Mouse (Mus musculus) hindbrain, postnatal 0 days (tissue): Measurements from ENCODE around the gene Specc1. TPM values are rescaled to one million over a fixed set of nuclear protein-coding genes. Genes with fewer than 3 reads are reported as not detected.

ENCODE experiments used
- ATAC-seq: fragments of 200-750 bp; cut with Nextera tagmentation; 2 replicates; pipeline ENCODE4 v1.8.0; 2017; ENCODE audit warnings: mild to moderate bottlenecking, moderate TSS enrichment, moderate library complexity
- DNase-seq: peaks from one replicate; pipeline ENCODE4 v3.0.0-alpha.2; 2015; ENCODE audit warnings: low spot score
- H3K27ac ChIP-seq: fragments of 300-500 bp; sonication (generic); 2 replicates; pipeline ENCODE4 v1.5.1; 2014; ENCODE audit warnings: mild to moderate bottlenecking
- H3K27me3 ChIP-seq: fragments of 300-500 bp; sonication (generic); 2 replicates; pipeline ENCODE4 v1.6.1; 2014; ENCODE audit warnings: low read length, mixed read lengths; ENCODE audit not compliant: insufficient read depth
- H3K36me3 ChIP-seq: fragments of 300-500 bp; sonication (generic); 2 replicates; pipeline ENCODE4 v1.6.1; 2014; ENCODE audit warnings: low read length, mixed read lengths; ENCODE audit not compliant: insufficient read depth
- H3K4me1 ChIP-seq: fragments of 300-500 bp; sonication (generic); 2 replicates; pipeline ENCODE4 v1.6.1; 2014; ENCODE audit warnings: antibody characterized with exemption, low read length, mixed read lengths; ENCODE audit not compliant: insufficient read depth
- H3K4me2 ChIP-seq: fragments of 300-500 bp; sonication (generic); 2 replicates; pipeline ENCODE4 v1.6.1; 2014; ENCODE audit warnings: low read depth, mild to moderate bottlenecking, low read length, moderate library complexity, mixed read lengths
- H3K4me3 ChIP-seq: fragments of 300-500 bp; sonication (generic); 2 replicates; pipeline ENCODE4 v1.5.1; 2014; ENCODE audit warnings: low read length
- H3K9ac ChIP-seq: fragments of 300-500 bp; sonication (generic); replicated peaks from 2 replicates; pipeline ENCODE4 v1.6.1; 2014; ENCODE audit warnings: mild to moderate bottlenecking, low read length, moderate library complexity, mixed read lengths
- H3K9me3 ChIP-seq: fragments of 300-500 bp; sonication (generic); 2 replicates; pipeline ENCODE4 v1.6.1; 2016; ENCODE audit warnings: low read length, mixed read lengths
- CTCF ChIP-seq: IDR thresholded peaks from 2 replicates; pipeline ENCODE4 v1.5.1; 2016; ENCODE audit warnings: antibody characterized with exemption, control low read depth, low read depth
- WGBS: fragments of 180-500 bp; shearing (Covaris S2); extraction: QIAGEN DNeasy Blood & Tissue Kit; methylation state at CpG from one replicate; pipeline ENCODE4 v1.1.7; 2014; 5-methylcytosine and 5-hydroxymethylcytosine counted together
- polyA plus RNA-seq: library from polyadenylated mRNA; unstranded; fragments of >200 nt; fragmentation: Nextera tagmentation; extraction: Ambion mirVana; gene quantifications from 2 replicates; pipeline ENCODE4 v1.2.1, GENCODE M21; 2015
- total RNA-seq: library from RNA; depleted of rRNA; stranded (reverse); fragments of >200 nt; gene quantifications from 2 replicates; pipeline ENCODE4 v1.2.3, GENCODE M21; 2014

Gene Specc1
- total and polyA plus RNA-seq, 2 experiments from 2014 or later = 20.7 to 34.0 TPM

DNA sequence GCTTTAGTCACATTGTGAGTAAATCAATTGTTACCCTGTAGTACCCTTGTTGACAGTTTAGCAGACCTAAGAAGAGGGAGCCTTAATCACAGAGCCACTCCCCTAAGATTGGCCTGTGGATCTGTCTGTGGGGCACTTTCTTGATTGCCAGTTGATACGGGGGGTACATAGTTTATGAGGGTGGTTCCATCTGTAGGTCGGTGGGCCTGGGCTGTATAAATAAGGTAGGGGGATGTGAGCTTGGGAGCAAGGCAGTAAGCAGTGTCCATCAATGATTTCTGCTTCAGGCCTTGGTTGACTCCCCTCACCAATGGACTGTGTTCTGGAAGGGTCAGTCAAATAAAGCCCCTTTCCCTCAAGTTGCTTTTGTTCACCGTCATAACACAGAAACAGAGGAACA lies 115.8 kb downstream of the Specc1 start:
- Histone ChIP-seq H3K27me3 (no peaks in the 10 kb centered on the region), H3K9ac (no peak overlapping the region), H3K4me2 (no peak overlapping the region), H3K9me3 (no peaks in the 10 kb centered on the region), H3K36me3 (no peaks in the 10 kb centered on the region), H3K4me3 (no peak overlapping the region), H3K27ac (no peak overlapping the region), H3K4me1 (no peaks in the 10 kb centered on the region)
- 89% methylated on average over 3 of the region's 3 CpGs for whole genome bisulfite sequencing
- ATAC-seq (no peak), DNase-seq (no peak)
- TF ChIP-seq CTCF = no peak

DNA sequence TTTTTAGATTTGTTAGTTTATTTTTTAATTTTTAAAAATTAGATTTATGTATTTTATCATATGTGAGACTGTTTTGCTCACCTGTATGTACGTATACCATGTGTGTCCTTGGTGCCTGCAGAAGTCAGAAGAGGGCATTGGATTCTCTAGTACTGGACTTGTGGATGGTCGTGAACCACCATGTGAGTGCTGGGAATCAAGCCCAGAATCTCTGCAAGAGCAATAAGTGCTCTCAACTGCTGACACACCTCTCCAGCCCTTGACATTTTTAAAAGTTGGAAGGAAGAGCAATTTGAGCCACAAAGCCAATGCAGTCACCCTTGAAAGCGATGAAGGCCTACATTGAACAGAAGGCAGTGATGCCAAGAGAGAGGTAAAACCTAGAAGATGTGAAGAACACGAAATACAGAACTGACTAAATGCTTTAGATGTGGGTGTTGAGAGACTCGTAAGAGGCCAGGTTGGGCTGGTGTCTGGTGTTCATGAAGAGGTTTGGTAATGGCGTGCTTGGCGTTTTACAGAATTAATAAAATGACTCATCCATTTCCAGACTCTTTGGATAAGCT lies 117.1 kb downstream of the Specc1 start:
- TF ChIP-seq CTCF = no peak
- 93% methylated on average over 7 of the region's 7 CpGs for WGBS
- DNase-seq = no peak
- no peaks in the 10 kb centered on the region for H3K27me3 ChIP-seq
- ATAC-seq = no peak
- no peaks in the 10 kb centered on the region for H3K36me3 ChIP-seq
- H3K9ac ChIP-seq = no peak overlapping the region
- H3K4me3 ChIP-seq = no peak overlapping the region
- no peaks in the 10 kb centered on the region for H3K9me3 ChIP-seq
- H3K4me2 ChIP-seq = no peak overlapping the region
- peaks cover 5% of the 10 kb centered on the region; the same call in 1 of the 2 replicates for H3K4me1 ChIP-seq
- no peak overlapping the region for H3K27ac ChIP-seq

DNA sequence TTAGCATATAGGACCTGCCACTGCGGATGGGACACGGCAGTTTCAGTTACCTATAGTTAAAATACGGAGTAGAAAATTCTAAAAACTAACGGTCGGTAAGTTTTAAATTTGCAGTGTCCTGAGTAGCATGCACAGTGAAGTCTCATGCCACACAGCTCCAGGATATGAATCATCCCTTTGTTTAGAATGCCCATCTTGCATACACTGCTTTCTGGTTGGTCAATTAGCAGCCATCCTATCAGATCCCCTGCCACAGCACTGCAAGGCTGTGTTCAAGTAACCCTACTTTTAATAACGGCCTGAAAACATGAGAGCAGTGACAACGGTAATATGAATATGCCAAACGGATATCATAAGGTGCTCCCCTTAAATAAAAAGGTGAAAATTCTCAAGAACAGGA lies 118.0 kb downstream of the Specc1 start:
- H3K36me3 ChIP-seq = no peaks in the 10 kb centered on the region
- H3K27me3 ChIP-seq = no peaks in the 10 kb centered on the region
- H3K9ac ChIP-seq = no peak overlapping the region
- H3K4me3 ChIP-seq = no peak overlapping the region
- H3K27ac ChIP-seq = no peak overlapping the region
- DNase-seq (no peak), ATAC-seq (no peak)
- WGBS = 86% methylated on average over 8 of the region's 8 CpGs
- peaks cover 5% of the 10 kb centered on the region; the same call in 1 of the 2 replicates for H3K4me1 ChIP-seq
- H3K4me2 ChIP-seq = no peak overlapping the region
- no peak for TF ChIP-seq CTCF
- no peaks in the 10 kb centered on the region for H3K9me3 ChIP-seq

DNA sequence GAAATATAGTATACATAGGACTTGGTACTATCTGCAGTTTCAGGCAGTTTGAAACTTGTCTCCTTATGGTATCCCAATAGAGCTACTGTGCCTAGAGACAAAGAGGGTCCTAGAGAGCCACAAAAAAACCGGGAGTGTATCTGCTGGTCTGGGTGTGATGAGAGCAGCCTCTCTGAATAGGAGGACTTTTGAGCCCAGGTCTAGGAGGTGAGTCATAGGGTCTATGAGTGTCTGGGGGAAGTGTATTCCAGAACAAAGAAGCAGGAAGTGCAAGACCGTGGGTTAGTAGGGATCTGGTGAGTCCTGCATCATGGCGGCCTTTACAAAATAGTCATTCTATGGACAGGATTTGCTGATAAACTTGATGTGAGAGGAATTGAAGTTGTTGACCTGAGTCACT lies 118.5 kb downstream of the Specc1 start:
- TF ChIP-seq CTCF = no peak

DNA sequence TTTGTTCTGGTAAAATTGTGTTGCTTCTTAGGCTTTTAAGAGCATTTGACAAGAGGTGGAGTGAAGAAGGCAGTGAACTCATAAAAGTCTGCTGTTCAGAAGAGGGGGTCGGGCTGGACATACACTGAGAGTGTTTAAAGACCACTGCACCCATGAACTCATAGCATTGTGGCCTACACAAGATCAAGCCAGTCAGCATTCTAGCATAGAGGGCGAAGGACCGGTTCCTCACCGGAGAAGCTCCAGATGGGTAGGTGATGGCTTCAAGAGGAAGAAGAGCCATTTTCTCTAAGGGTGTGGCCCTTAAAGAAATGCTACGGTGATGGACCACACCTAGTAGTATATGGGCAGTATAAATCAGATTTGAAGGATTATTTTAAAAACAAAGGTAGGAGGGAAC lies 119.0 kb downstream of the Specc1 start:
- Histone ChIP-seq H3K4me1 (peaks cover 5% of the 10 kb centered on the region; the same call in 1 of the 2 replicates), H3K4me2 (no peak overlapping the region), H3K27me3 (no peaks in the 10 kb centered on the region), H3K36me3 (no peaks in the 10 kb centered on the region), H3K4me3 (no peak overlapping the region), H3K9ac (no peak overlapping the region), H3K27ac (no peak overlapping the region), H3K9me3 (no peaks in the 10 kb centered on the region)
- ATAC-seq (no peak), DNase-seq (no peak)
- 96% methylated on average over 5 of the region's 5 CpGs for WGBS
- no peak for TF ChIP-seq CTCF

More for the DNA sequence above, 118.5 kb downstream of the Specc1 start:
- no peak overlapping the region for H3K4me3 ChIP-seq
- no peak overlapping the region for H3K9ac ChIP-seq
- WGBS = 91% methylated on average over 3 of the region's 3 CpGs
- H3K4me1 ChIP-seq = peaks cover 5% of the 10 kb centered on the region; the same call in 1 of the 2 replicates
- H3K9me3 ChIP-seq = no peaks in the 10 kb centered on the region
- H3K36me3 ChIP-seq = no peaks in the 10 kb centered on the region
- no peaks in the 10 kb centered on the region for H3K27me3 ChIP-seq
- H3K4me2 ChIP-seq = no peak overlapping the region
- no peak overlapping the region for H3K27ac ChIP-seq
- ATAC-seq = no peak
- no peak for DNase-seq

DNA sequence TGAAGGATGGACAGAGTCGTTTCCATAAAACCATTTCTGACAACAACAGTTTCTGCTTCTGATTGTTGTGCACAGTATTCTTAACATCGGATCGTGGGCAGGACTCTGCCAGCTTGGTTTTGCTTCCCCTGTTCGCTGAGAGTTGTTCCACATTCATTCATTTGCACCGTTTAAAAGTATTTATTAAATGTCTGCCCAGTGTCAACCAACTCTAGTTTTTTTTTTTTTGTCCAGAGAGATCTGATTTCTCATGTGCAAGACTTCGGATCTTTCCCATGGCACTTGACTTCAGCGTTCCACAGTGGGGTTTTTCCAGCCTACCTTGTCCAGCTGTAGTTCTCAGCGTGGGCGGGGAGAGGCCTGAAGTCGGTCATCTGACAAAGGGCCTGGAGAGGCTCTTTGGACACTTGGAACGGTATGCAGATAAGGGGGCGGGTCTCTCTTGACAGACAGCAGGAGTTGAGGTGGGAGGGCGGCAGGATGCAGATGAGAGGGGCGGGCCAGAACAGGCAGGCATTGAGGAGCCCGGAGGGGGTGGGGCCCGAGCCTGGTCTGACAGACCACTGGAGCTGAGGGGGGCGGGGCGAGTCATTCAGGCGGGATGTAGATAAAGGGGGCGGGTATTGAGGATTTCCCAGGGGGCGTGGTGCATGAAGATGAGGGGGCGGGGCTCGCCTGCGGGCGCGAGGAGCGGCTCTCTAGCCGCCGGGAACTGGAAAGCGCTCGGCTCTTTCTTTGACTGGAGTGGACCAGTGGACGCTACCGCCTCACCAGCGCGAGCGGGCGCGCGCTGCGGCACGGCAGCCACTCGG lies 120.0 kb downstream of the Specc1 start:
- no peaks in the 10 kb centered on the region for H3K36me3 ChIP-seq
- H3K27ac ChIP-seq = peak overlapping the region; percentile 95
- DNase-seq (peak; percentile 100), ATAC-seq (peak; percentile 99)
- peaks cover 5% of the 10 kb centered on the region; the same call in 1 of the 2 replicates for H3K4me1 ChIP-seq
- H3K9me3 ChIP-seq = no peaks in the 10 kb centered on the region
- H3K27me3 ChIP-seq = no peaks in the 10 kb centered on the region
- peak overlapping the region; percentile 70 for H3K9ac ChIP-seq
- TF ChIP-seq CTCF = no peak
- peak overlapping the region; percentile 91 for H3K4me2 ChIP-seq
- peak overlapping the region; percentile 62 for H3K4me3 ChIP-seq
- WGBS = 3% methylated on average over 39 of the region's 42 CpGs
